Mouse (Mus musculus) cerebellum, adult (tissue): ENCODE results near the gene Cidec.
A peak's percentile ranks its signal among the peaks of the same experiment; 100 is the strongest.

ENCODE experiments used
- ATAC-seq: cut with Nextera tagmentation; 2 replicates; pipeline ENCODE4 v1.9.2; 2017; ENCODE audit warnings: mild to moderate bottlenecking, moderate library complexity, mixed read lengths; ENCODE audit not compliant: insufficient number of reproducible peaks, low FRiP score, low TSS enrichment

Cidec gene

DNA sequence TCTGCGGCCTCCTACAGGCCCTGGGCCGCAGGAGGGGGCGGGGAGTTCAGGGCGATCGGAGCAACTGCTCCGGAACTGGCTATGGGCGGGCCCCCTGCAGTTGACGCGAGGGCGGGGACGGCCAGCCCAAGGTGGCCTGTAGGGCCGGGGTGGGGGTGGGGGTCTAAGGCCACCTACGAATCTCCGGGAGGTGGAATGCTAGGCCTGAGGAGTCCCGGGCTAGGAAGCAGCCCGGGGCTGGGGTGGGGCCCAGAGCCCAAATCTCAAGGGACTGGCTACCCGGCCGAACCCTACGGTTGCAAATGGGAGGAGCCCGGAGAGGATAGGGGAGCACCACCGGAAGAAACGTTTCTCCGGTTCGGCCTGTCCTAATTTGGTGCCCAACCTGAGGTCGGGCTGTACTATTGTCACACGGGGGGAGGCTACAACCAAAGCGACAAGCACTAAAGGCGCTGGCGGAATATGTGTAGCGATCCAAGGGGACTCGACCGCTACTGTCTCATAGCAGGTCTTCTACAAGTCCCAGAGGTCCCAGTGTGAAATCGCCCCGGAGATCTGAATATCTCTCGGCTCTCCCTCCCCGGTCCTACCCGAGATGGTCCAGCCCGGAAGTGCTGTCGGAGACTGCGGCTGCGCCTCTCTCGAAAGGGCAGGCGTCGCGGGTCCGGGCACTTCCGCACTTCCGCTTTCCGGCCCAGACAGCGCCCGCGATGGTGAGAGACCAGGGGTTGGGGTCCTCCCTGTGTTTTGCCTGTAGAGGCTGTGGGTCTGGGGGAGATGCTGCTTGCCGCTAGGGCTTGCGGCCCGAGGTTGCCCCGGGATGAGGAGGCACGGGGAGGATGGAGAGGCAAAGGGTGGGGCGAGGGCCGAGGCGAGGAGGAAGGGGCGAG is 57.8 kb downstream of the Cidec start, which contains the start of the genes Tada3 and Arpc4:
TSS of gene Tada3 (minus strand) at position 388 of the 890 bp plus-strand sequence.
TSS of gene Arpc4 (plus strand) at position 620 of the 890 bp plus-strand sequence.
- peak; percentile 93 for ATAC-seq

GRCm38 (mm10) chr6:113377172-113377495 is 58.4 kb downstream of the Cidec start:
- ATAC-seq: no peak
